Mouse (Mus musculus) gastrocnemius, postnatal 4 days (tissue): ENCODE results near the gene Slc39a12. TPM values are rescaled to one million over a fixed set of nuclear protein-coding genes. Genes with fewer than 3 reads are reported as not detected.
A peak's percentile ranks its signal among the peaks of the same experiment; 100 is the strongest.

Experiments used
- DNase-seq, 2 experiments: peaks; one replicate each; pipeline ENCODE4 v3.0.0; 2021 to 2022; ENCODE audit warnings: low spot score in 2 of 2, mixed read lengths in 2 of 2
- long read RNA-seq, 2 experiments: library from polyadenylated mRNA; stranded (forward); transcript quantifications; one replicate each; pipeline ENCODE4 v2.0.0; 2021
- total RNA-seq, 2 experiments: library from RNA; stranded (reverse); gene quantifications; 2 replicates each; pipeline ENCODE4 v1.2.3; 2021

The Slc39a12 gene
- under 1 TPM; 0.27 to 0.60 TPM for total RNA-seq
- long read RNA-seq, experiment 1: 0 reads
- long read RNA-seq, experiment 2: 0 reads

GRCm38 (mm10) chr2:14388162-14388561 is at the start of gene Slc39a12:
TSS of gene Slc39a12 (plus strand) at chr2:14388316.
- no peak for DNase-seq

DNA sequence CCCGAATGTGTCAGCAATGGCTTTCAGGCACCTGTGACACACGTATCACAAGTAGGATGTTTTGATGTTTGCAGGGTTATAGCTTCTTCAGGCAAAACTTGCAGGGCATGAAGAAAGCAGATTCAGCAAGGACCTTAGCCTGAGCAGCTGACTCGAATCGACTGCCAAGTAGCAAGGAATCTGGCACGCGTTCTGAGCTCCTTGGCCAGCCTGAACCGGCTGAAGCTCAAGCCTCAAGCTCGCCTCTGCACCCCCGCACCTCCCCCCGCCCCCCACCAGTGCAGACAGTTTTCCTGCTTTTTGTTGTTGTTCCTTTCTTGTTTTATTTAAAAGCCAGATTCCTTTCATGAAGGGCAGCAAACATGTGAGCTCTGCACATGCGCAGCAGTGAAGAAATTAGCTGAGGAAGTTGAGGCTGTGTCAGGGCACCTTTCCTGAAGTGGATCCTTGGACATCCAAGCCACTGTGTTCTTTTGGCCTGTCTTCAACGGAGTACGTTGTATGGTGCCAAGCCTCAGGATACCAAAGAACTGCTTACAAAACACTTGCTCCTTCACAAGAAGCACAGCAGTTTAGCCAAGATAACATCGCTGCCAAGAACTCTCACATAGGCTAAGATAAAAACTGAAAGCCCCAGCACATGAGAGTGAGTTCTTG is 46.3 kb upstream of the Slc39a12 start:
- DNase-seq: peak; percentile 52 to 78

- DNase-seq: peak in 1 of 2 experiments; percentile 23
Observed at GRCm38 (mm10) chr2:14342309-14342839, 45.7 kb upstream of the Slc39a12 start.

GRCm38 (mm10) chr2:14388856-14389255 is 740 bp downstream of the Slc39a12 start:
- no peak for DNase-seq

GRCm38 (mm10) chr2:14390900-14391299 is 2.8 kb downstream of the Slc39a12 start:
- DNase-seq: no peak

GRCm38 (mm10) chr2:14403000-14403399 is 14.9 kb downstream of the Slc39a12 start:
- DNase-seq: no peak

GRCm38 (mm10) chr2:14428987-14429386 is 40.9 kb downstream of the Slc39a12 start:
- DNase-seq: no peak

- no peak for DNase-seq
Observed at GRCm38 (mm10) chr2:14447322-14447721, 59.2 kb downstream of the Slc39a12 start.

DNA sequence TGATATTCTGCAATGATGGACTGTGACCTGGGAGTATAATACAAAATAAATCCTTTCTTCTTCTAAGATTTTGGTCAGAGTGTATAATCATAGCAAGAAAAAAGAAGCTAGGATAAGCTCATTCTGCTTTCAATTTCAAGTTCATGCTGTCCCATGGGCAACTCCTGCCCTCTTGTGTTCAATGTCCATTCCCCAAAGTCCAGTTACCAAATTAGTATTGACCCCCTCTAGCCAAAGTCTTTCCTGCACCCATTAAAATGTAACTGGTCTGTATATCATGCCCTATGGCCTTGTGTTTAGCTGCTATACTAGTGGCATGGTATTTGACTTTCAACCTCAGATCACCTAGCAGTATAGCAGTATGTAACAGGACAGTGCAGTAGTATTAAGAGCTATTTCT is 62.8 kb downstream of the Slc39a12 start:
- no peak for DNase-seq

GRCm38 (mm10) chr2:14454946-14455631 is 67.0 kb downstream of the Slc39a12 start:
- no peak for DNase-seq

DNA sequence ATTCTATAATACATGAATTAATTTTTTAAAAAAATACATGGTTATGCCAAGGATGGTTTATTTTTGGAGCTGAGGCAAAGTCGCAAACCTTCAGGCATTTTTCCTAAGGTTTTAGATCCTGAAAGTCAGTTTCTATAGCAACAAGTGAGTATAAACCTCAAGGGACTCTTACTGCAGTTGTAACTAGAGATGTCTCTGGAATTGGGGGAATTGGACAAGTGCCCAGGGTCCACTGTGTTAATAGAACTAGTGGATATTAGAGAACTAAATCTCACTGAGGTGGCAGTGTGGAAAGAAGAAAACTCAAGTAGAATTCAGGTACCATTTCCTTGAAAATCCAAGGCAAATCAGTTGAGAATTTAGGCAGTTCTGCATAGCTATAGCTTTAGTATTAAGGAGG is 76.3 kb downstream of the Slc39a12 start:
- peak in 1 of 2 experiments; percentile 21 for DNase-seq

GRCm38 (mm10) chr2:14494132-14494531 is 106.0 kb downstream of the Slc39a12 start:
- DNase-seq: no peak

DNA sequence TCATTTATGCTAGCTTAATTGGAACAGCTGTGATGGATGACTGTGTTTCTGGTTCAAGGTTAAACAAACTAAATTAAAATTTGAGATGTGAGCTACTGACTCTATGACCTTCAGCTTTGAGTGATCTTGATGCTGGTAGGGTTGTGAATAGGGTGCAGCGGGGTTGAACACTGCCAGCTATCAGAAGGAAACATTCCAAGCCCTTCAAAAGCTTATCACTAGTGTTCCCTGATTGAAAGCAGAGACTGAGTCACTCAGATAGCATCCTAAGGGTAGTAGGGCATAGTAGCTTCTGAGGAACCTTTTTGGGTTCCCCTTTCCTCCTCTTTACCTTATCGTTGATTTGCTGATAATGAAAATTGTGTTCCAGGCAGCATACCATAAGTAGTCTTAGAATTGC is 108.0 kb downstream of the Slc39a12 start:
- DNase-seq: no peak

- no peak for DNase-seq
Observed at GRCm38 (mm10) chr2:14502482-14502881, 114.4 kb downstream of the Slc39a12 start.

DNA sequence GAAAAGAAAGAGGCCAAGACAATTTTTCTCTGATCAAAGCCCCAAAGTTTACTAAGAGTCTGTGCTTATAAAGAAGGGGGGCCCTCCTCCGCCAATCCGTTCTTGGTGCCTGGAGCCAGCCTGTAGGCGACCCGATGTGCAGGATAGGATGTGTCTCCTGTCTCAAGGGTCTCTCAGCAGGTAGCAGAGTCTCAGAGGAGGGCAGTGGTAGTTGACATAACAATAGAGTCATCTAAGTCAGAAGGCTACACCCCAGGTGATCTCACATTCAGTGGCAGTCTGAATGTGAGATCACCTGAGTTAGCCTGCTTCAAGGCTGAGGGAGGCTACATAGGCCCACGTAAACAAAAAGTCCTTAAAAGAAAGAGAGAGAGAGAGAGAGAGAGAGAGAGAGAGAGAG is 130.1 kb downstream of the Slc39a12 start:
- no peak for DNase-seq

DNA sequence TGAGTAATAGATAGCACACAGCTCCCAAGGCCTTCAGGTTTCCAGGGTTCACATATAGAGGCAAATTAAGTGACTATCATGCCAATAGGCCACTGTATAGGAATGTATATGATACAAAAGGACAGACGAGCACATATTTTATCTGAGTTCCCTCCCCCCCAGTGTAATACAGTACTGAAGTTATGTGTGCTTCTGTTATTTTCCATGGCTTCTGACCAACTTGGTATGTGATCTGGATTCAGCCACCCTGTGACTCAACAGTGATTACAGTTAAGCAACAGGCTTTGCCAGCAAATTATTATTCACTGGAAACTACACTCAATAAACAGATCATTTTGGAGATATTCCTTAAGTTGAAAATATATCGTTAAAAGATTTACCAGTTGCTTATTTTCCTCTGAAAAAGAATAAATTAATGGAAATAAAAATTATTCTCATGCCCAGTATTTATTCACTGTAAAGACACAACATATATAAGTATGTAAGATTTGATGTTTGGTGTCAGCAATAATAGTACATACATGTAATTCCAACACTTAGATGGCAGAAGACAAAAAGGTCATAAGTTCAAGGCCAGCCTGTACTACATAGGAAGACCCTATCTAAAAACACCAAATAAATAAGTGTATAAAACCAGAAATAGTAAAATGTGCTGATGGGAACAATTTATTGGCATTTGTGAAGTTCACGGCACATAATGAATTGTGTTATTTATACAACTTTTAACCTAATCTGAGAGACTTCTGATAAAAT is 146.4 kb downstream of the Slc39a12 start:
- no peak for DNase-seq

- no peak for DNase-seq
Observed at GRCm38 (mm10) chr2:14535246-14535671, 147.1 kb downstream of the Slc39a12 start.

DNA sequence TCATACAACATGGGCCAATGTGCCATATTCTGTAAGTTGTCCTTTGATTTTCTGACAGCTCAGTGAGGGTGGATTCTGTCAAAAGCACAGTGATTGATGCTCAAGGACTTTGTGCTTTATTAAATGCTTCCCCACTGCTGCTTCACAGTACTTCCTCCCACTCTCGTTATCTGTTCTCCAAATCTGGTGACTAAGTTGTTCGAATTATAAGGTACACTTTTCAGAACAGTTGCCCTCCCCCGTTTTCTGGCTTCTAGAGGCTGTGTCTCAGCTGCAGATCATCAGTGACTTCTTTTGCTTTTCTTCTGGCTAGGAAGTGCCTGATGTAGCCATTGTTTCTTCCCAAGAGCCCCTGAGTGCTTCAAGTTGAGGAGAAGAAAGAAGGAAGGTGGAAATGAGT is 149.7 kb downstream of the Slc39a12 start:
- no peak for DNase-seq

GRCm38 (mm10) chr2:14543355-14543754 is 155.2 kb downstream of the Slc39a12 start:
- no peak for DNase-seq

GRCm38 (mm10) chr2:14543773-14544172 is 155.7 kb downstream of the Slc39a12 start:
- no peak for DNase-seq
